Mouse (Mus musculus) cerebellum, adult 2 months (tissue): ENCODE measurements at regions not wholly inside any gene's neighbourhood (a gene's known extent, or its start where the extent isn't known, plus 50 kb on each side); places are given as distances from the start of the nearest gene placed in this dataset.

Experiments used
- CTCF ChIP-seq: fragments of 200-500 bp; IDR thresholded peaks from 2 replicates; pipeline ENCODE4 v1.5.1; 2011; ENCODE audit warnings: low read depth, mild to moderate bottlenecking, control low read depth, low read length, moderate library complexity, borderline replicate concordance; ENCODE audit not compliant: insufficient read depth
- POLR2A ChIP-seq: fragments of 200-500 bp; IDR thresholded peaks from 2 replicates; pipeline ENCODE4 v1.6.1; 2011; ENCODE audit warnings: low read length, control low read depth, borderline replicate concordance; ENCODE audit not compliant: insufficient read depth

DNA sequence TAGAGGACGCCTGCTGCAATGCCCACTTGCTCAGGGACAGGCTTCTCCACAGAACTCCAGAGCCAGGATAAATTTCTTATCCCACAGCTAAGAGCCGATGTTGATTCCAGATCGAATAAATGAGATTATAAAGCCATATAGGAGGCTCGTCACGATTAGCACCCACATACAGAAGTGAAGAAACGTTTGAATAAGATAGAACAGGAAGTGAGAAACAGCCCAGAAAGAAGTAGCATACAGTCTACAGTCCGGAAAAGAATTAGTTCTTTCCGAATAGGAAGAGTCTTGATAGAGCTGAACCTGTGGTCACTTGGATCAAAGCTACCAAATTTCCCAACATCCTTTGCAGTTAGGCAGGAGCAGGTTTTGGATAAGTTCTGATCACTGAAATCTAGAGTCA is 133.0 kb upstream of the Runx1 start:
- no peak for TF ChIP-seq POLR2A
- TF ChIP-seq CTCF, result no peak
